Mouse (Mus musculus) limb, embryonic 12.5 days (tissue): ENCODE results near the gene Olfr127. TPM values are rescaled to one million over a fixed set of nuclear protein-coding genes. Genes with fewer than 3 reads are reported as not detected.
"Not testable (repeated sequence)": the region's sequence is repeated elsewhere in the genome, so short reads cannot be mapped to it uniquely, and the experiment has no call there.

ENCODE experiments used
- ATAC-seq: fragments of 200-750 bp; cut with Nextera tagmentation; 2 replicates; pipeline ENCODE4 v1.8.0; 2017; ENCODE audit warnings: low read depth, moderate TSS enrichment; ENCODE audit not compliant: insufficient number of reproducible peaks, insufficient read depth, low FRiP score, low TSS enrichment
- H3K27ac ChIP-seq: fragments of 300-500 bp; sonication (generic); 2 replicates; pipeline ENCODE4 v1.5.1; 2016; ENCODE audit warnings: mild to moderate bottlenecking, moderate library complexity
- H3K27me3 ChIP-seq: fragments of 300-500 bp; sonication (generic); 2 replicates; pipeline ENCODE4 v1.6.1; 2016; ENCODE audit warnings: mild to moderate bottlenecking, moderate library complexity
- H3K36me3 ChIP-seq: fragments of 300-500 bp; sonication (generic); 2 replicates; pipeline ENCODE4 v1.6.1; 2016; ENCODE audit warnings: mild to moderate bottlenecking, moderate library complexity
- H3K4me1 ChIP-seq: fragments of 300-500 bp; sonication (generic); replicated peaks from 2 replicates; pipeline ENCODE4 v1.6.1; 2016
- H3K4me2 ChIP-seq: fragments of 300-500 bp; sonication (generic); 2 replicates; pipeline ENCODE4 v1.6.1; 2016; ENCODE audit warnings: mild to moderate bottlenecking, moderate library complexity
- H3K4me3 ChIP-seq: fragments of 300-500 bp; sonication (generic); replicated peaks from 2 replicates; pipeline ENCODE4 v1.5.1; 2016; ENCODE audit warnings: mild to moderate bottlenecking
- H3K9ac ChIP-seq: fragments of 300-500 bp; sonication (generic); replicated peaks from 2 replicates; pipeline ENCODE4 v1.6.1; 2016; ENCODE audit warnings: mild to moderate bottlenecking, moderate library complexity
- H3K9me3 ChIP-seq: fragments of 300-500 bp; sonication (generic); 2 replicates; pipeline ENCODE4 v1.6.1; 2016; ENCODE audit warnings: mild to moderate bottlenecking, moderate library complexity
- WGBS: fragments of 180-500 bp; shearing (Covaris S2); methylation state at CpG from one replicate; pipeline ENCODE4 v1.1.7; 2016; 5-methylcytosine and 5-hydroxymethylcytosine counted together
- polyA plus RNA-seq: library from polyadenylated mRNA; unstranded; fragments of >200 nt; fragmentation: Nextera tagmentation; extraction: Ambion mirVana; gene quantifications from 2 replicates; pipeline ENCODE4 v1.2.1, GENCODE M21; 2016

Olfr127 gene
- polyA plus RNA-seq, result not detected in 2 replicates

DNA sequence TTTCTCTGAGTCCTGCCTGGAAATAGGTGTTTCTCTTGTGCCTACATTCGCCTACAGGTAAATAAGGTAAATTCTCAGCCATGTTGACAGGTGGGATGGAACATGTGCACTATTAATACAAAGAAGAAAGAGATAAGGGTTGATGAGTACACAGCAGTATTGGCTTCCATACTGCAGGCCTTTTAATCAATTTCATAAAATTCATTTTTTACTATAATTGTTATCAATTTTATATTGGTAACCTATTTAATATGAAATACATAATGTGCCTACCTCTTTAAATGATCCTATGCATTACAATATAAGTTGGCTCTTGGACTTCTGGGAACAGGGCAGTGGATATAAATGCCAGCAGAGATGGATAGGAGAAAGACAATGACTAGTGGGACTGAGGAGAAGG lies at the start of gene Olfr127:
TSS of gene Olfr127 (plus strand) at position 301 of the 400 bp plus-strand sequence.
- H3K27me3 ChIP-seq, result no peaks in the 10 kb centered on the region
- 80% methylated on average over 1 of the region's 1 CpGs for whole genome bisulfite sequencing
- no peak within 1 kb of the TSS for H3K9ac ChIP-seq
- ATAC-seq, result no peak
- no peaks in the 10 kb centered on the region for H3K9me3 ChIP-seq
- H3K4me2 ChIP-seq, result no peak within 1 kb of the TSS
- H3K4me1 ChIP-seq, result no peaks in the 10 kb centered on the region
- no peaks in the 10 kb centered on the region for H3K36me3 ChIP-seq
- H3K27ac ChIP-seq, result no peak within 1 kb of the TSS
- no peak within 1 kb of the TSS for H3K4me3 ChIP-seq

DNA sequence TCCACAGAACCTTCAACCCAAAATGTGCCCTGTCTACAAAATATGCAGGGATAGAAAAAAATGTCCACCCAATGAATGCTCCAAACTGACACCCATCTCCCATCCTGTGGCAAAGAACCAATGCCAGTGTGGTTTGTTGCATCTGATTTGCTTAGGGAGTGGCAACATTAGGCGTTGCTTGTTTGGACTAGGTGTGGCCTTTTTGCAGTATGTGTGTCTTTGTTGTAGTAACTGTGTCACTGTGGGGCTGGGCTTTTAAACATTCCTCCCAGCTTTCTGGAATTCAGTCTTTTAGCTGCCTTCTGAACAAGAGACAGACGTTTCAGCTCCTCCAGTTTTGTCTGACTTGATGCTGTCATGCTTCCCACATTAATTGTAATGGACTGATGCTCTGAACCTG lies 36.3 kb upstream of the Olfr127 start:
- H3K4me1 ChIP-seq, result no peaks in the 10 kb centered on the region
- no peaks in the 10 kb centered on the region for H3K36me3 ChIP-seq
- peaks cover 9% of the 10 kb centered on the region for H3K9me3 ChIP-seq
- no peak overlapping the region for H3K4me2 ChIP-seq
- no peak overlapping the region for H3K4me3 ChIP-seq
- no peak for ATAC-seq
- H3K27ac ChIP-seq, result no peak overlapping the region
- WGBS, result 86% methylated on average over 2 of the region's 2 CpGs
- no peaks in the 10 kb centered on the region for H3K27me3 ChIP-seq
- H3K9ac ChIP-seq, result no peak overlapping the region

- Histone ChIP-seq H3K4me2 (no peak overlapping the region), H3K27me3 (no peaks in the 10 kb centered on the region), H3K27ac (no peak overlapping the region), H3K36me3 (no peaks in the 10 kb centered on the region), H3K4me1 (no peaks in the 10 kb centered on the region), H3K9me3 (no peaks in the 10 kb centered on the region), H3K4me3 (no peak overlapping the region), H3K9ac (no peak overlapping the region)
- no peak; the same call in 1 of the 2 replicates for ATAC-seq
- WGBS, result 25% methylated on average over 8 of the region's 8 CpGs
Measured at GRCm38 (mm10) chr17:37869676-37870205, 30.5 kb upstream of the Olfr127 start.

DNA sequence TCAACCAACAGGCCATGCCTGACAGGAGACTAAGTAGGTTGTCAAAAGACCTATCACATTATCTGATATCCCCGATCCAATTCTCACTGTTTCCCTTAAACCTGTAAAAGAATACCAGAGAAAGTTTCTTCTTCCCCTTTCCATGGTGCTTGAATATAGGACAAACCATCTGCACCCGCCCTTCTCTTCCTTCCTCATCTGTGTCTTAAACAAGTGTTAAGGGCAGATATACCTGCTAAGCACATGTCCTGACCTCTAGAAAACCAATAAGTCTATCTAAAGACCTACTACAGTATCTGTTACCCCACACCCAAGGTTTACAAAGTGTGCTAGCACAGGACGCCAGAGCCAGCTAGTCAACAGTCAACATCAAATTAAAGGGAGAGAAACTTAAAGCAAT lies 26.4 kb upstream of the Olfr127 start:
- H3K9ac ChIP-seq, result no peak overlapping the region
- WGBS, result 87% methylated on average over 3 of the region's 3 CpGs
- H3K4me3 ChIP-seq, result no peak overlapping the region
- no peaks in the 10 kb centered on the region for H3K27me3 ChIP-seq
- no peaks in the 10 kb centered on the region for H3K4me1 ChIP-seq
- H3K36me3 ChIP-seq, result no peaks in the 10 kb centered on the region
- H3K9me3 ChIP-seq, result no peaks in the 10 kb centered on the region
- no peak for ATAC-seq
- H3K27ac ChIP-seq, result no peak overlapping the region
- no peak overlapping the region for H3K4me2 ChIP-seq

GRCm38 (mm10) chr17:37906821-37907220 lies 6.6 kb downstream of the Olfr127 start:
- WGBS, result 74% methylated on average over 8 of the region's 8 CpGs
- ATAC-seq, H3K27ac ChIP-seq, H3K36me3 ChIP-seq, H3K4me3 ChIP-seq, H3K9ac ChIP-seq, H3K9me3 ChIP-seq, H3K27me3 ChIP-seq, H3K4me1 ChIP-seq, H3K4me2 ChIP-seq: not testable (repeated sequence)

DNA sequence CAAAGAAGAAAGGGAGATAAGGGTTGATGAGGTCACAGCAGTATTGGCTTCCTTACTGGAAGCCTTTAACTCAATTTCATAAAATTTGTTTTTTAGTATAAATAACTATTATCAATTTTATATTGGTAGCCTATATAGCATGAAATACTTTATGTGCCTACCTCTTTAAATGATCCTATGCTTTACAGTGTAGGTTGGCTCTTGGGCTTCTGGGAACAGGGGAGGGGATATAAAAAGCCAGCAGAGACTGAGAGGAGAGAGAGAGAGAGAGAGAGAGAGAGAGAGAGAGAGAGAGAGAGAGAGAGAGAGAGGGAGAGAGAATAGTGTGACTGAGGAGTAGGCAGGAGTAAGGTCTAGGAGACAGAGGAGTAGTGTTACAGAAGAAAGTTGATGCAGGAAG lies 20.0 kb downstream of the Olfr127 start, which contains the start of gene Olfr128:
TSS of gene Olfr128 (plus strand) at position 301 of the 400 bp plus-strand sequence.
- Histone ChIP-seq H3K4me2 (no peak within 1 kb of the TSS), H3K4me1 (no peaks in the 10 kb centered on the region), H3K4me3 (no peak within 1 kb of the TSS), H3K9ac (no peak within 1 kb of the TSS), H3K27me3 (no peaks in the 10 kb centered on the region), H3K9me3 (no peaks in the 10 kb centered on the region), H3K36me3 (no peaks in the 10 kb centered on the region), H3K27ac (no peak within 1 kb of the TSS)
- no peak for ATAC-seq

DNA sequence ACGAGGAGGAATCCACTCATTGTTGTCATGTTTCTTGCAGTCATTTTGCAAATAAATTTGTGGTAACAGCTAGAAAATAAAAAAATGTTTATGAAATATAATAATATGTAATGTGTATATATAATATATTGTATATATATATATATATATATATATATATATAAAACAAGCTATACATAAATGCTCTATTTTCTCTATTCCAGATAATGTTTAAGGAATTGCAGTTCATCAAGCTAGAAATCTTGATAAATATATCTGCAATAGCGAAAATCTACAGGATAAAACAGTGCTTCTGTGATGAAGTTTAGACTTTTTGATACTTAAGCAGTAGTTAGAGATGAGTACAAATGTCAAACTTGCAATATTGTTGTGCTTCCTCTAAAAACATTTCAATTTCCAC lies 52.7 kb downstream of the Olfr127 start, which contains the start of gene Olfr761:
TSS of gene Olfr761 (minus strand) at position 101 of the 400 bp plus-strand sequence.
- Histone ChIP-seq H3K27ac (no peak within 1 kb of the TSS), H3K4me1 (no peaks in the 10 kb centered on the region), H3K9me3 (no peaks in the 10 kb centered on the region), H3K9ac (no peak within 1 kb of the TSS), H3K36me3 (no peaks in the 10 kb centered on the region), H3K4me2 (no peak within 1 kb of the TSS), H3K27me3 (no peaks in the 10 kb centered on the region), H3K4me3 (no peak within 1 kb of the TSS)
- no peak for ATAC-seq
- 81% methylated on average over 2 of the region's 2 CpGs for WGBS

Other genes with a start within 250 kb of the Olfr127 start
- gene Olfr117, start 236.7 kb upstream of the Olfr127 start, polyA plus RNA-seq, result not detected in 2 replicates
- not detected in 2 replicates for gene Olfr118, start 233.4 kb upstream of the Olfr127 start, polyA plus RNA-seq
- gene Olfr119, start 203.9 kb upstream of the Olfr127 start, polyA plus RNA-seq, result not detected in 2 replicates
- not detected in 2 replicates for gene Olfr120, start 178.6 kb upstream of the Olfr127 start, polyA plus RNA-seq
- not detected in 2 replicates for gene Olfr121, start 151.6 kb upstream of the Olfr127 start, polyA plus RNA-seq
- gene Olfr122, start 131.8 kb upstream of the Olfr127 start, polyA plus RNA-seq, result not detected in 2 replicates
- not detected in 2 replicates for gene Olfr123, start 106.9 kb upstream of the Olfr127 start, polyA plus RNA-seq
- not detected in 2 replicates for gene Olfr124, start 100.5 kb upstream of the Olfr127 start, polyA plus RNA-seq
- gene Olfr125, start 67.5 kb upstream of the Olfr127 start, polyA plus RNA-seq, result not detected in 2 replicates
- gene Olfr126, start 53.0 kb upstream of the Olfr127 start, polyA plus RNA-seq, result not detected in 2 replicates
- gene Olfr128, start 20.1 kb downstream of the Olfr127 start, polyA plus RNA-seq, result not detected in 2 replicates
- gene Olfr761, start 52.6 kb downstream of the Olfr127 start, polyA plus RNA-seq, result not detected in 2 replicates
- gene Olfr129, start 159.6 kb downstream of the Olfr127 start, polyA plus RNA-seq, result not detected in 2 replicates
- gene Olfr130, start 163.5 kb downstream of the Olfr127 start, polyA plus RNA-seq, result not detected in 2 replicates
- gene Olfr131, start 188.3 kb downstream of the Olfr127 start, polyA plus RNA-seq, result not detected in 2 replicates
- gene Olfr132, start 234.1 kb downstream of the Olfr127 start, polyA plus RNA-seq, result not detected in 2 replicates
- not detected in 2 replicates for gene Olfr133, start 244.8 kb downstream of the Olfr127 start, polyA plus RNA-seq